Mouse (Mus musculus) liver, adult 2 months (tissue): ENCODE results near the gene Ccdc148. TPM values are rescaled to one million over a fixed set of nuclear protein-coding genes. Genes with fewer than 3 reads are reported as not detected.
A peak's percentile ranks its signal among the peaks of the same experiment; 100 is the strongest.

Source experiments
- DNase-seq: peaks from one replicate; pipeline ENCODE4 v3.0.0-alpha.2; 2011; ENCODE audit warnings: low read depth, low spot score; ENCODE audit errors: extremely low read depth
- H3K27ac ChIP-seq: fragments of 200-500 bp; replicated peaks from 2 replicates; pipeline ENCODE4 v1.5.1; 2012; ENCODE audit warnings: low read depth, mild to moderate bottlenecking, control low read depth, inconsistent platforms, low read length; ENCODE audit not compliant: insufficient read depth
- H3K27me3 ChIP-seq: fragments of 200-500 bp; 2 replicates; pipeline ENCODE4 v1.6.1; 2012; ENCODE audit warnings: mild to moderate bottlenecking, moderate library complexity, low read length, inconsistent platforms; ENCODE audit not compliant: control insufficient read depth, insufficient read depth
- H3K36me3 ChIP-seq: fragments of 200-500 bp; 2 replicates; pipeline ENCODE4 v1.6.1; 2012; ENCODE audit warnings: low read length, inconsistent platforms; ENCODE audit not compliant: control insufficient read depth, insufficient read depth
- H3K4me1 ChIP-seq: fragments of 200-500 bp; 2 replicates; pipeline ENCODE4 v1.6.1; 2011; ENCODE audit warnings: low read length; ENCODE audit not compliant: control insufficient read depth, insufficient read depth
- H3K4me3 ChIP-seq: fragments of 200-500 bp; 2 replicates; pipeline ENCODE4 v1.5.1; 2011; ENCODE audit warnings: low read depth, mild to moderate bottlenecking, control low read depth, low read length, moderate library complexity; ENCODE audit not compliant: insufficient read depth
- H3K79me2 ChIP-seq: fragments of 200-500 bp; 2 replicates; pipeline ENCODE4 v1.6.1; 2012; ENCODE audit warnings: inconsistent platforms, mild to moderate bottlenecking, low read length, moderate library complexity; ENCODE audit not compliant: control insufficient read depth, insufficient read depth
- H3K9ac ChIP-seq: fragments of 200-500 bp; 2 replicates; pipeline ENCODE4 v1.6.1; 2012; ENCODE audit warnings: low read depth, mild to moderate bottlenecking, control low read depth, inconsistent platforms, low read length
- CTCF ChIP-seq: fragments of 200-500 bp; IDR thresholded peaks from 2 replicates; pipeline ENCODE4 v1.5.1; 2011; ENCODE audit warnings: low read depth, low read length, control low read depth
- POLR2A ChIP-seq: fragments of 200-500 bp; IDR thresholded peaks from 2 replicates; pipeline ENCODE4 v1.6.1; 2011; ENCODE audit warnings: low read length, control low read depth; ENCODE audit not compliant: insufficient read depth; ENCODE audit errors: extremely low read depth
- WGBS: fragments of 180-500 bp; shearing (Covaris S2); methylation state at CpG from one replicate; pipeline ENCODE4 v1.1.7; 2018; 5-methylcytosine and 5-hydroxymethylcytosine counted together
- polyA plus RNA-seq: library from polyadenylated mRNA; depleted of rRNA; stranded (reverse); fragments of >200 nt; gene quantifications from 2 replicates; pipeline ENCODE4 v1.2.3, GENCODE M21; 2012
- total RNA-seq: library from RNA; depleted of rRNA; stranded (reverse); fragments of >200 nt; gene quantifications from 2 replicates; pipeline ENCODE4 v1.2.3, GENCODE M21; 2014

Gene Ccdc148
- total and polyA plus RNA-seq, 2 experiments: 0.05 to 0.92 TPM

GRCm38 (mm10) chr2:59203627-59204425, 43.3 kb upstream of the Ccdc148 start:
- 86% methylated on average over 3 of the region's 3 CpGs for WGBS
- no peak overlapping the region for H3K4me3 ChIP-seq
- H3K79me2 ChIP-seq: peaks cover 25% of the 10 kb centered on the region; the same call in 1 of the 2 replicates
- TF ChIP-seq POLR2A (no peak), CTCF (no peak)
- H3K27me3 ChIP-seq: no peaks in the 10 kb centered on the region
- no peak overlapping the region for H3K9ac ChIP-seq
- DNase-seq: no peak
- H3K36me3 ChIP-seq: no peaks in the 10 kb centered on the region
- peaks cover 9% of the 10 kb centered on the region for H3K4me1 ChIP-seq
- H3K27ac ChIP-seq: no peak overlapping the region

- Histone ChIP-seq H3K9ac (no peak overlapping the region), H3K4me1 (peaks cover 9% of the 10 kb centered on the region), H3K79me2 (peaks cover 29% of the 10 kb centered on the region; the same call in 1 of the 2 replicates), H3K4me3 (no peak overlapping the region), H3K27me3 (no peaks in the 10 kb centered on the region), H3K36me3 (no peaks in the 10 kb centered on the region), H3K27ac (no peak overlapping the region)
- no peak for DNase-seq
- WGBS: 78% methylated on average over 5 of the region's 5 CpGs
- TF ChIP-seq CTCF: no peak
Measured at GRCm38 (mm10) chr2:59202930-59203329, 42.4 kb upstream of the Ccdc148 start.

DNA sequence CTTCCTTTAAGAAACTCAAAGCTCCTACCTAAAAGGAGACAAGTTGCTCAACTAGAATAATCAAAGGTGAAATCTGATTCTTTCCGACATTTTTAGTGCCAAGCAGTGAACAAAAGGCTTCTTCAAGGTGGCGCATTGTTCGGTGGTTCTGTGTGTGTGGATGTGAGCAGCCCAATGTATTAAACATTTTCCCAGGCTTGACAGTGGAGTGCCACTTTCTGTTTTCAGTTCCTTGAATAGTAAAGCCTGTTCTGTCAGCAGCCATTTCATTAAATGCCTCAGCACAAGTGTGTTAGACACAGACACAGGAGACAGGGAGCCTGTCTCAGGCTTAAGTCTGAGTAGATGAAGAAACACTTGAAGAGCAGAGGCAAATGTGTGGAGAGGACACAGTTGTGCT, 40.0 kb upstream of the Ccdc148 start:
- no peak overlapping the region for H3K4me3 ChIP-seq
- TF ChIP-seq CTCF (no peak), POLR2A (no peak)
- peaks cover 42% of the 10 kb centered on the region; the same call in 1 of the 2 replicates for H3K79me2 ChIP-seq
- no peaks in the 10 kb centered on the region; the same call in 1 of the 2 replicates for H3K4me1 ChIP-seq
- H3K27me3 ChIP-seq: no peaks in the 10 kb centered on the region
- 94% methylated on average over 3 of the region's 3 CpGs for WGBS
- no peak overlapping the region for H3K9ac ChIP-seq
- H3K36me3 ChIP-seq: no peaks in the 10 kb centered on the region
- no peak overlapping the region for H3K27ac ChIP-seq
- DNase-seq: no peak

DNA sequence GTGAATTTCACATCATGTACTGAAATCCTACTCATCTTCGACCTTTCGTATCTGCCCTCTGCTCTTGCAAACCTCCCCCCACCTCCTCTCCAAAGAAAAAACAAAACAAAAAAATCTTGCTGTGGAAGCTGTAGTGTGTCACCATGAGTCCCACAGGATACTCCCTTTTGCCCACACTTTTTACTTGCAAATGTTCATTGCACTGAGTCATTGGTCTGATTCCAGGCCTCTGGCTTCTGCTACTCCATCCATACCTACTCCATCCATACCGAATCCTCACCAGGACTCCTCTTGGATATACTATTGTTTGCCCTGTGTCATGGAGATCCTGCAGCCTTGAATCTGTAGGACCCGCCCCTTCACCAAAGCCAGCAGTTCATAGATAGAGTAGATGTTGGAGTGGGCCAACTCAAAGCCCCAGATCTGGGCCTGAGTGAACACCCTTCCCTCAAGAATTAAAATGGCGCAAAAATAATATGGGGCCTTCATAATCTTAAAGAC, 39.0 kb upstream of the Ccdc148 start:
- Histone ChIP-seq H3K4me1 (no peaks in the 10 kb centered on the region; the same call in 1 of the 2 replicates), H3K79me2 (peaks cover 45% of the 10 kb centered on the region; the same call in 1 of the 2 replicates), H3K4me3 (no peak overlapping the region), H3K36me3 (no peaks in the 10 kb centered on the region), H3K27ac (no peak overlapping the region), H3K27me3 (no peaks in the 10 kb centered on the region), H3K9ac (no peak overlapping the region)
- WGBS: 92% methylated on average over 5 of the region's 5 CpGs
- no peak for DNase-seq
- TF ChIP-seq POLR2A (no peak), CTCF (no peak)

DNA sequence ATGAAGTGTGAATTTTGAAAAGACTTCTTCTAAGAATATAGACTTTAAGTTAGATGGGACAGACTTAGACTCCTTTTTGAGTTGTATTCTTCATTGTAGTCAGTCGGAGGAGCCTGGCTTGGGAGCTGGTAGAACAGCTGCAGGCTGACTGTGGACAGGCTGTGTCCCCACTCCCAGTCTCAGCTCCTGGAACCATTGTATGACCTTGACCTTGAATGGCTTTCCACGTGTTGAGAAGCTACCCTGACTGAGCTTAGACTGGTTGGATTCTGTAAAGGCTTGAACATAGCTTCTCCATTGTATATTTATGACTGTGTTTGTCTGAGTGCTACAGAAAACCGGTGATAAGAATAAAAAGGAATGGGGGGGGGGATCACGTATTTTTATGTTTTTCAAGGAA, 36.7 kb upstream of the Ccdc148 start:
- H3K4me3 ChIP-seq: no peak overlapping the region
- TF ChIP-seq POLR2A: no peak
- no peak for TF ChIP-seq CTCF
- H3K79me2 ChIP-seq: peaks cover 60% of the 10 kb centered on the region; the same call in 1 of the 2 replicates
- H3K9ac ChIP-seq: no peak overlapping the region
- H3K27ac ChIP-seq: no peak overlapping the region
- no peaks in the 10 kb centered on the region for H3K27me3 ChIP-seq
- H3K4me1 ChIP-seq: 0 out of 2 replicates have a peak, but pooled peaks cover 2% of the 10 kb centered on the region
- H3K36me3 ChIP-seq: no peaks in the 10 kb centered on the region
- DNase-seq: no peak
- WGBS: 76% methylated on average over 4 of the region's 4 CpGs

- Histone ChIP-seq H3K4me3 (no peak overlapping the region), H3K36me3 (no peaks in the 10 kb centered on the region), H3K79me2 (peaks cover 65% of the 10 kb centered on the region; the same call in 1 of the 2 replicates), H3K27me3 (no peaks in the 10 kb centered on the region), H3K27ac (no peak overlapping the region), H3K9ac (no peak overlapping the region), H3K4me1 (0 out of 2 replicates have a peak, but pooled peaks cover 5% of the 10 kb centered on the region)
- TF ChIP-seq CTCF (no peak), POLR2A (no peak)
- DNase-seq: peak; percentile 37
- 69% methylated on average over 5 of the region's 5 CpGs for WGBS
Measured at GRCm38 (mm10) chr2:59193117-59193516, 32.6 kb upstream of the Ccdc148 start.
